Mouse (Mus musculus) myocyte (in vitro differentiated cells): ENCODE measurements at regions not wholly inside any gene's neighbourhood (a gene's known extent, or its start where the extent isn't known, plus 50 kb on each side); places are given as distances from the start of the nearest gene placed in this dataset.

ENCODE experiments used
- E2F4 ChIP-seq: IDR thresholded peaks from one replicate; pipeline ENCODE4 v1.6.1; 2011; ENCODE audit warnings: mild to moderate bottlenecking, control low read depth, moderate library complexity; ENCODE audit not compliant: insufficient read depth
- MAX ChIP-seq: IDR thresholded peaks from one replicate; pipeline ENCODE4 v1.6.1; 2011; ENCODE audit warnings: low read depth, mild to moderate bottlenecking, control low read depth
- MYOD1 ChIP-seq, 3 experiments: IDR thresholded peaks; one replicate each; pipeline ENCODE4 v1.6.1; 2011; ENCODE audit warnings: control low read depth in 2 of 3, low read depth in 2 of 3, mild to moderate bottlenecking in 2 of 3, moderate library complexity in 1 of 3; ENCODE audit not compliant: insufficient read length in 2 of 3, control insufficient read depth in 1 of 3
- MYOG ChIP-seq, 3 experiments: IDR thresholded peaks; one replicate each; pipeline ENCODE4 v1.6.1; 2011; ENCODE audit warnings: control low read depth in 2 of 3, low read depth in 2 of 3, mild to moderate bottlenecking in 2 of 3; ENCODE audit not compliant: insufficient read length in 2 of 3, control insufficient read depth in 1 of 3, insufficient read depth in 1 of 3
- POLR2A ChIP-seq: IDR thresholded peaks from one replicate; pipeline ENCODE4 v1.6.1; 2011; ENCODE audit warnings: low read depth, mild to moderate bottlenecking, control low read depth, moderate library complexity; ENCODE audit not compliant: insufficient read length
- POLR2AphosphoS2 ChIP-seq: IDR thresholded peaks from one replicate; pipeline ENCODE4 v1.6.1; 2011; ENCODE audit warnings: low read depth, control low read depth; ENCODE audit not compliant: insufficient read length
- SRF ChIP-seq: IDR thresholded peaks from one replicate; pipeline ENCODE4 v1.6.1; 2011; ENCODE audit warnings: low read depth; ENCODE audit not compliant: control insufficient read depth, insufficient read length

- no peak for TF ChIP-seq POLR2AphosphoS2
- no peak for TF ChIP-seq SRF
- TF ChIP-seq POLR2A: no peak
- no peak for TF ChIP-seq MAX
- no peak for TF ChIP-seq E2F4
- no peak for TF ChIP-seq MYOG (IDR thresholded peaks at IDR 0.05; ENCODE audit: control insufficient read depth in 1 of 3, insufficient read depth in 1 of 3, insufficient read length in 2 of 3, low read depth in 2 of 3)
- TF ChIP-seq MYOD1 (IDR thresholded peaks at IDR 0.05; ENCODE audit: control insufficient read depth in 1 of 3, insufficient read length in 2 of 3, low read depth in 2 of 3): no peak
These were observed 151.6 kb downstream of the Casp12 start for GRCm38 (mm10) chr9:5496837-5497236.
